Mouse (Mus musculus): Measurements from ENCODE around the gene Tmem136.
A peak's percentile ranks its signal among the peaks of the same experiment; 100 is the strongest.

Gene Tmem136

DNA sequence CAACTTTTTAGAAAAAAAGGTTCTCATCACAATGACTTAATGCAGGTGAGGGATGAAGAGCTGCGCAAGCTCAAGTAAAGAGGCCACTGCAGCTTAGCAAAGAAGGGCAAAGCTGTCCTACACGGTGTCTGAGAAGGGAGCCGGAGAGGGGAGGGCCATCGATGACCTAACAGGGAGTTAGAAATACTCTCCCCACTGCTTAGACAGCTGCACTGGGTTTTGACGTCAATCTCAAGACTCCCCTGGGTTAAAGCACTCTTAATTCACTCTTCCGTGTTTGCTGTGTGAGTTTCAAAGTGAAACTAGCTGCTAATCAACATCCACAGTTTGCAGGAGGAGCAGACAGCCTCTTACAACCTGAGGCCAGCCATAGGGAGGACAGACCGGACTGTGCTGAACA, 40.2 kb downstream of the Tmem136 start:
- DNase-seq (ENCODE audit: low spot score), result no peak

- DNase-seq (ENCODE audit: low spot score), result no peak
Measured at GRCm38 (mm10) chr9:43074611-43075010, 41.8 kb downstream of the Tmem136 start.

DNA sequence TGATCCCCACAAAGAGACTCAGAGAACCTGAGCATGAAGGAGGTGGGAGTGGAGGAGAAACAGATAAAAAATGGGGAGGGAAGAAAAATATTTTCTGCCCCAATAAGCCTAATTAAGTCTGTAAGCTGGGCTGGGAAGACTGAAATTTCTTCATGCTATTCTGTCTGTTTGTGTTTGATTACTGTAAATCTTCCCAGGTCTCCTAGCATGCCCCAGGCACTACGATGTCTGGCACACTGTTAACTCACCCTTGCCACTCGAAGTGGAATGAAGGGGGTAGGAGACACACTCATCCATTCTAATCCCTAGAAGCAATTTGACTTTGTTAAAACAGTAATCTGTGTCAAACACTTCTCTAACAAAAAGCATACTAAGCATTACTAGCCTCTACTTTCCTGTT, 44.6 kb downstream of the Tmem136 start:
- peak; percentile 50 for DNase-seq (ENCODE audit: low spot score)

- peak; percentile 63 for DNase-seq (ENCODE audit: low spot score)
Measured at GRCm38 (mm10) chr9:43071176-43071575, 45.2 kb downstream of the Tmem136 start.

- DNase-seq (ENCODE audit: low spot score), result no peak
Measured at GRCm38 (mm10) chr9:43070566-43070965, 45.8 kb downstream of the Tmem136 start.

DNA sequence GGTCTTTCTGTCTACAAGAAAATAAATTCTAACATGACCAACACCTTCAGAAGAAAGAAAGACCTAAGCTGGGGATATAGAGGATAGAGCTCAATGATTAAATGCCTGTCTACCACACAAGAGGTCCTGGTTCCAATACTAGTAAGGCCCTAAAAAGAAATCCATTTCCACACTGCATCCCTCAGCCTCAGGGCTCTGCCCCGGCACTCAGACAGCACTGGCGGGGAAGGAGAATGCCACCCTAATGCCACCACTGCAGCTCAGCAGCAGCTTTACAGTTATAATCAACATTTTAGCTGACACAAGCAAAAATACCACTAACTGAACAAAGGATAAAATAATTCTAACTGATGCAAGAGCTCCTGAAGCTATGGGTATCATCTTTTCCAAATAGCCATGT, 46.2 kb downstream of the Tmem136 start:
- no peak for DNase-seq (ENCODE audit: low spot score)

GRCm38 (mm10) chr9:43067896-43068295, 48.5 kb downstream of the Tmem136 start:
- DNase-seq (ENCODE audit: low spot score), result no peak

DNA sequence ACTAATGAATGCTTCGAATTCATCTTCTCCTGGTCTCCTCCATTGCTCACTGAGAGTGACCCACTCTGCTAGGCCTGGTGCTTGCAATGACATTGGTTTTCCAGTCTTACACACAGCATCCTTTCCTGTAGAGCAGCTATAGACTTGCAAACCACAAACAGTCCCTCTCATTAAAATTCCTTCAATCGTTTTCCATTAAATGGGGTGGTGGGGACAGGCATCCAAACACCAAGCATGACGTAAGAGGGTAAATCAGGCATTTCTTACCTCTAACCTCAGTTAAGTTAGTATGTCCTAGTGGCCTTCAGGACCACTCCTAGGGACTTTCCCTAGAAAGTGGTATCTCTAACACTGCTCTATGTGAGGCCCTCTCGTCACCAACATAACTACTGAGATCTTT, 51.1 kb downstream of the Tmem136 start:
- no peak for DNase-seq (ENCODE audit: low spot score)

DNA sequence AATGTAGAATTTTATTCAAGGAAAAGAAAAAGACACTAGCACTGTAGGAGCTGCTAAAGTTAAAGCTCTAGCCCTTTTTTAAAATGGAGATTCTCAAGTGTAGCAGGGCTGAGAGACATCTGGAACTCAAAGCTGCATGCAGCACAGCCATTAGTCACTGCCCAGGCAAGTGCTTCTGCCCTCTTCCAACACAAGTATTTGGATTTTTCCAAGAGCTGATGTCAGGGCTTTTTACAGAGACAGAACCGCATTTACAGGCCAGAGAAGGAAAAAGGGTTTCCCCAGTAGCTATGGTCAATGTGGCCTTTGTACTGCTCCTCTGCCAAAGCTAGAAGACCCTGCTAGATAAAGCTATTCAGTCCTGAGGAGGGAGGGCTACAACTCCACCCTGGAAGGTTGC, 54.8 kb downstream of the Tmem136 start:
- DNase-seq (ENCODE audit: low spot score), result no peak

Measured in retina, embryonic 14.5 days (tissue).